Mouse (Mus musculus): ENCODE results near the gene Gm10197. TPM values are rescaled to one million over a fixed set of nuclear protein-coding genes. Genes with fewer than 3 reads are reported as not detected.

The Gm10197 gene
- polyA plus RNA-seq, 1 experiment from 2014 or later = not detected

GRCm38 (mm10) chr19:53390495-53391007 lies 19.0 kb upstream of the Gm10197 start, which contains the start of gene Smndc1:
TSS of gene Smndc1 (minus strand) at chr19:53390578.
- peaks cover 30% of the 10 kb centered on the region for H3K36me3 ChIP-seq (ENCODE audit: control insufficient read depth, insufficient read depth, low read length)
- peak within 1 kb of the TSS; percentile 99 for H3K9ac ChIP-seq (replicated peaks; ENCODE audit: low read depth, low read length)
- H3K9me3 ChIP-seq (ENCODE audit: control insufficient read depth, low read depth, low read length) = no peaks in the 10 kb centered on the region
- peak within 1 kb of the TSS; percentile 99 for H3K27ac ChIP-seq (ENCODE audit: low read length)
- H3K4me2 ChIP-seq (replicated peaks; ENCODE audit: low read depth, low read length) = peak within 1 kb of the TSS; percentile 56
- no peaks in the 10 kb centered on the region for H3K27me3 ChIP-seq (ENCODE audit: control insufficient read depth, insufficient read depth, low read length)
- H3K4me1 ChIP-seq (ENCODE audit: control insufficient read depth, insufficient read depth, low read length) = peaks cover 9% of the 10 kb centered on the region
- peak within 1 kb of the TSS; percentile 99 for H3K4me3 ChIP-seq (ENCODE audit: low read depth, low read length)
- peak; percentile 97 for ATAC-seq (ENCODE audit: insufficient number of reproducible peaks, insufficient read depth, low FRiP score, low read depth)
- under 1% methylated on average over 48 of the region's 48 CpGs for WGBS

GRCm38 (mm10) chr19:53389851-53390431 lies 18.4 kb upstream of the Gm10197 start:
- peak; percentile 87 for ATAC-seq (ENCODE audit: insufficient number of reproducible peaks, insufficient read depth, low FRiP score, low read depth)
- under 1% methylated on average over 59 of the region's 59 CpGs for WGBS
- H3K36me3 ChIP-seq (ENCODE audit: control insufficient read depth, insufficient read depth, low read length) = peaks cover 32% of the 10 kb centered on the region
- H3K4me3 ChIP-seq (ENCODE audit: low read depth, low read length) = peak overlapping the region; percentile 99
- H3K4me1 ChIP-seq (ENCODE audit: control insufficient read depth, insufficient read depth, low read length) = peaks cover 9% of the 10 kb centered on the region
- peak overlapping the region; percentile 99 for H3K27ac ChIP-seq (ENCODE audit: low read length)
- peak overlapping the region; percentile 39 for H3K4me2 ChIP-seq (replicated peaks; ENCODE audit: low read depth, low read length)
- H3K9ac ChIP-seq (replicated peaks; ENCODE audit: low read depth, low read length) = peak overlapping the region; percentile 99
- H3K9me3 ChIP-seq (ENCODE audit: control insufficient read depth, low read depth, low read length) = no peaks in the 10 kb centered on the region
- H3K27me3 ChIP-seq (ENCODE audit: control insufficient read depth, insufficient read depth, low read length) = no peaks in the 10 kb centered on the region

- Histone ChIP-seq H3K9ac (replicated peaks; ENCODE audit: low read depth, low read length) (peak overlapping the region; percentile 99), H3K4me1 (ENCODE audit: control insufficient read depth, insufficient read depth, low read length) (peaks cover 9% of the 10 kb centered on the region), H3K4me3 (ENCODE audit: low read depth, low read length) (peak overlapping the region; percentile 99), H3K36me3 (ENCODE audit: control insufficient read depth, insufficient read depth, low read length) (peaks cover 36% of the 10 kb centered on the region), H3K9me3 (ENCODE audit: control insufficient read depth, low read depth, low read length) (no peaks in the 10 kb centered on the region), H3K27ac (ENCODE audit: low read length) (peak overlapping the region; percentile 99; the same call in 1 of the 2 replicates), H3K27me3 (ENCODE audit: control insufficient read depth, insufficient read depth, low read length) (no peaks in the 10 kb centered on the region), H3K4me2 (replicated peaks; ENCODE audit: low read depth, low read length) (peak overlapping the region; percentile 39)
- 16% methylated on average over 6 of the region's 6 CpGs for WGBS
- no peak for ATAC-seq (ENCODE audit: insufficient number of reproducible peaks, insufficient read depth, low FRiP score, low read depth)
These were observed 17.9 kb upstream of the Gm10197 start for GRCm38 (mm10) chr19:53389417-53389816.

GRCm38 (mm10) chr19:53383336-53383735 lies 11.8 kb upstream of the Gm10197 start:
- Histone ChIP-seq H3K36me3 (ENCODE audit: control insufficient read depth, insufficient read depth, low read length) (peaks cover 79% of the 10 kb centered on the region), H3K9ac (replicated peaks; ENCODE audit: low read depth, low read length) (no peak overlapping the region), H3K4me2 (replicated peaks; ENCODE audit: low read depth, low read length) (no peak overlapping the region), H3K4me1 (ENCODE audit: control insufficient read depth, insufficient read depth, low read length) (no peaks in the 10 kb centered on the region), H3K9me3 (ENCODE audit: control insufficient read depth, low read depth, low read length) (no peaks in the 10 kb centered on the region), H3K4me3 (ENCODE audit: low read depth, low read length) (no peak overlapping the region), H3K27ac (ENCODE audit: low read length) (no peak overlapping the region), H3K27me3 (ENCODE audit: control insufficient read depth, insufficient read depth, low read length) (no peaks in the 10 kb centered on the region)
- no peak for ATAC-seq (ENCODE audit: insufficient number of reproducible peaks, insufficient read depth, low FRiP score, low read depth)
- WGBS = 92% methylated on average over 15 of the region's 15 CpGs

- H3K9ac ChIP-seq (replicated peaks; ENCODE audit: low read depth, low read length) = no peak overlapping the region
- H3K4me2 ChIP-seq (replicated peaks; ENCODE audit: low read depth, low read length) = no peak overlapping the region
- H3K4me3 ChIP-seq (ENCODE audit: low read depth, low read length) = no peak overlapping the region
- ATAC-seq (ENCODE audit: insufficient number of reproducible peaks, insufficient read depth, low FRiP score, low read depth) = no peak
- no peaks in the 10 kb centered on the region for H3K9me3 ChIP-seq (ENCODE audit: control insufficient read depth, low read depth, low read length)
- H3K27ac ChIP-seq (ENCODE audit: low read length) = no peak overlapping the region
- H3K27me3 ChIP-seq (ENCODE audit: control insufficient read depth, insufficient read depth, low read length) = no peaks in the 10 kb centered on the region
- H3K36me3 ChIP-seq (ENCODE audit: control insufficient read depth, insufficient read depth, low read length) = peaks cover 59% of the 10 kb centered on the region
- WGBS = 93% methylated on average over 10 of the region's 10 CpGs
- H3K4me1 ChIP-seq (ENCODE audit: control insufficient read depth, insufficient read depth, low read length) = no peaks in the 10 kb centered on the region
These were observed 6.9 kb upstream of the Gm10197 start for GRCm38 (mm10) chr19:53378421-53378820.

GRCm38 (mm10) chr19:53377652-53378051 lies 6.1 kb upstream of the Gm10197 start:
- Histone ChIP-seq H3K9me3 (ENCODE audit: control insufficient read depth, low read depth, low read length) (no peaks in the 10 kb centered on the region), H3K27me3 (ENCODE audit: control insufficient read depth, insufficient read depth, low read length) (no peaks in the 10 kb centered on the region), H3K36me3 (ENCODE audit: control insufficient read depth, insufficient read depth, low read length) (peaks cover 51% of the 10 kb centered on the region), H3K27ac (ENCODE audit: low read length) (no peak overlapping the region), H3K4me3 (ENCODE audit: low read depth, low read length) (no peak overlapping the region), H3K4me2 (replicated peaks; ENCODE audit: low read depth, low read length) (no peak overlapping the region), H3K4me1 (ENCODE audit: control insufficient read depth, insufficient read depth, low read length) (no peaks in the 10 kb centered on the region), H3K9ac (replicated peaks; ENCODE audit: low read depth, low read length) (no peak overlapping the region)
- no peak for ATAC-seq (ENCODE audit: insufficient number of reproducible peaks, insufficient read depth, low FRiP score, low read depth)
- 77% methylated on average over 8 of the region's 8 CpGs for WGBS

- WGBS = 90% methylated on average over 9 of the region's 9 CpGs
- no peaks in the 10 kb centered on the region for H3K27me3 ChIP-seq (ENCODE audit: control insufficient read depth, insufficient read depth, low read length)
- H3K9ac ChIP-seq (replicated peaks; ENCODE audit: low read depth, low read length) = no peak overlapping the region
- H3K27ac ChIP-seq (ENCODE audit: low read length) = no peak overlapping the region
- no peak for ATAC-seq (ENCODE audit: insufficient number of reproducible peaks, insufficient read depth, low FRiP score, low read depth)
- no peak overlapping the region for H3K4me3 ChIP-seq (ENCODE audit: low read depth, low read length)
- no peak overlapping the region for H3K4me2 ChIP-seq (replicated peaks; ENCODE audit: low read depth, low read length)
- peaks cover 40% of the 10 kb centered on the region for H3K36me3 ChIP-seq (ENCODE audit: control insufficient read depth, insufficient read depth, low read length)
- no peaks in the 10 kb centered on the region for H3K9me3 ChIP-seq (ENCODE audit: control insufficient read depth, low read depth, low read length)
- peaks cover 4% of the 10 kb centered on the region; the same call in 1 of the 2 replicates for H3K4me1 ChIP-seq (ENCODE audit: control insufficient read depth, insufficient read depth, low read length)
These were observed 4.2 kb upstream of the Gm10197 start for GRCm38 (mm10) chr19:53375816-53376215.

GRCm38 (mm10) chr19:53375299-53375698 lies 3.7 kb upstream of the Gm10197 start:
- ATAC-seq (ENCODE audit: insufficient number of reproducible peaks, insufficient read depth, low FRiP score, low read depth) = no peak
- H3K4me3 ChIP-seq (ENCODE audit: low read depth, low read length) = no peak overlapping the region
- 86% methylated on average over 6 of the region's 6 CpGs for WGBS
- no peak overlapping the region for H3K9ac ChIP-seq (replicated peaks; ENCODE audit: low read depth, low read length)
- H3K27ac ChIP-seq (ENCODE audit: low read length) = no peak overlapping the region
- no peak overlapping the region for H3K4me2 ChIP-seq (replicated peaks; ENCODE audit: low read depth, low read length)
- peaks cover 5% of the 10 kb centered on the region; the same call in 1 of the 2 replicates for H3K4me1 ChIP-seq (ENCODE audit: control insufficient read depth, insufficient read depth, low read length)
- H3K9me3 ChIP-seq (ENCODE audit: control insufficient read depth, low read depth, low read length) = no peaks in the 10 kb centered on the region
- no peaks in the 10 kb centered on the region for H3K27me3 ChIP-seq (ENCODE audit: control insufficient read depth, insufficient read depth, low read length)
- H3K36me3 ChIP-seq (ENCODE audit: control insufficient read depth, insufficient read depth, low read length) = peaks cover 35% of the 10 kb centered on the region
